Mouse (Mus musculus): ENCODE measurements at regions not wholly inside any gene's neighbourhood (a gene's known extent, or its start where the extent isn't known, plus 50 kb on each side); places are given as distances from the start of the nearest gene placed in this dataset.

DNA sequence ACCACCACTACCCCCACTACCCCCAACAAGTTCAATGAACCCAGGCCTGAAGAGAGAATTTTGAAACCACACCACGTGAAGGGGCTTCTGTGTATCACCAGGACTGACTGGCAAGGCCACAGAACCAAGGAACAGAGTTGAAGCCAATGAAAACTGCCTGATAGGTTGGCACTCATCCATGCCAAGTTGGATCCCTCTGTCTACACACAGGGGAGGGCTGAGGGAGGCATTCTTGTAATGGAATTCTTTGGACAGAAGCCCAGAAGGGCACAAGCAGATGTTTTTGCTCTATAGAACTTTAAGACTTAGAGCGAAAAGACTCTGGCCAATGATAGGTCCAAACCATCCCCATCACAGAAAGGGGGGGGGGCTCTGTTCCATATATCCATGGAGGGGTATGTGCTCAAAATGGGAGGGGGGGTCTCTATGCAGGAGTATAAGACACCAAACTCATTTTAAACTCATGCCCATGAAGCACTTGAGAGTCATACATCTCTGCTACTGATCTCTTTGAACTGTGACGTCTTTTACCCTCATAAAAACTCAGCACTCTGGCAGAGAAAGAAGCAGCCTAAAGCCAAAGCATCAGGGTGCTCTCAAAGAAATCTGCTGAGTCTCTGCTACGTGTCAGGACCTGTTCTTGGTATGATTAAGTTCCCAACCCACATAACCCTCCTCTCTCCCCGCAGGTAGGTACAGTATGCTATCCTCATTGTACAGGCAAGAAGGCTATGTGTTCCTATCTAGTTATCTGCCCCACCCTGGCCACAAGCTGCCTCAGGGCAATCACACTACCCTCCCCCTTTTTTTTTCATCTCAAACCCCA lies 567.1 kb downstream of the Insc start:
- ATAC-seq (0 out of 2 replicates have a peak, but pooled peaks have one; percentile 19), DNase-seq (ENCODE audit: low spot score) (peak; percentile 42)
- Histone ChIP-seq H3K9ac (replicated peaks; ENCODE audit: low read depth) (no peak overlapping the region), H3K9me3 (ENCODE audit: low read length) (no peaks in the 10 kb centered on the region), H3K27ac (ENCODE audit: low read length) (no peak overlapping the region), H3K4me1 (ENCODE audit: insufficient read depth, low read depth, low read length) (no peaks in the 10 kb centered on the region), H3K36me3 (ENCODE audit: insufficient read depth, low read length) (no peaks in the 10 kb centered on the region), H3K4me3 (ENCODE audit: low read depth, low read length) (no peak overlapping the region), H3K27me3 (replicated peaks; ENCODE audit: insufficient read depth, low read length) (no peaks in the 10 kb centered on the region), H3K4me2 (replicated peaks; ENCODE audit: low read depth, low read length) (no peak overlapping the region)
- WGBS: 55% methylated on average over 5 of the region's 5 CpGs
- TF ChIP-seq EP300 (IDR thresholded peaks at IDR 0.05) (no peak), CTCF (IDR thresholded peaks at IDR 0.05) (no peak)

DNA sequence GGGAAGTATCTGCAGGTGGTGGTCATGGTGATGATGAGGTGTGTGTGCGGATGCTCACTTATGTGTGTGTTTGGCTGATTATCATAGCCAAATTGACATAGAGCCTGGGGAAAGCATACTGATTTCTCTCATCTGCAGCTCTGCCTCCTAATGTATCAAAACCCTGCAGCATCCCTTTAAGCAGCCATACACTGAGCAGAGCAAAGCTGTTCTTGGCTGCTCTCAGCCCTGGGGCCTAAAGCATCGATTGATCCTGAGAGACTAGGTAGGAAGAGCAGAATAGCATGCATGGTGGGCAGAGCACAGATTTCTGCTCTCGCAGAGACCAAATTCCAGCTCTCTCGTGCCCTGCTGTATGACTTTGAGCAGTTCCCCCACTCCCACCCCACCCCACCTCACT lies 576.0 kb downstream of the Insc start:
- WGBS: 78% methylated on average over 4 of the region's 4 CpGs
- Histone ChIP-seq H3K9me3 (ENCODE audit: low read length) (no peaks in the 10 kb centered on the region), H3K27ac (ENCODE audit: low read length) (no peak overlapping the region), H3K36me3 (ENCODE audit: insufficient read depth, low read length) (no peaks in the 10 kb centered on the region), H3K27me3 (replicated peaks; ENCODE audit: insufficient read depth, low read length) (no peaks in the 10 kb centered on the region), H3K4me1 (ENCODE audit: insufficient read depth, low read depth, low read length) (no peaks in the 10 kb centered on the region), H3K4me3 (ENCODE audit: low read depth, low read length) (no peak overlapping the region), H3K4me2 (replicated peaks; ENCODE audit: low read depth, low read length) (no peak overlapping the region), H3K9ac (replicated peaks; ENCODE audit: low read depth) (no peak overlapping the region)
- ATAC-seq (no peak), DNase-seq (ENCODE audit: low spot score) (no peak)
- TF ChIP-seq EP300 (IDR thresholded peaks at IDR 0.05) (no peak), CTCF (IDR thresholded peaks at IDR 0.05) (no peak)

DNA sequence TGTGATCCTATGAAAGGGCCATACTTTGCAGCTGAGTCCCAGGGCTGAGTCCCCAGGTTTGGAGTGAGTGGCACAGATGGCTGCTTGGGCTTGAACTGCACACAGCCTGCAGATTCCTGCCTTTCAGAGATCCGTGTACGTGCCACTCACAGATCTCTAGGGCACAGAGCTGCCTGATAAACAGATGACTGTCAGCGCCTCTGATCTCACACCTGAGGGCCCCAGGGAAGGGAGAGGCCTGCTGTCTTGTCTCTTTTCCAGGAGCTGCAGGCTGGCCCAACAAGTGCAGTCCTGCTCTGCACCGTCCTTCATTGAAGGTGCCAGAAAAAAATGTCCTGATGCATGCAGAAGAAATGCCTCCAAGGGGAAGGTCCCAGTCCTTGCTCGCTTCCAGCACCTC lies 579.5 kb downstream of the Insc start:
- no peaks in the 10 kb centered on the region for H3K27me3 ChIP-seq (replicated peaks; ENCODE audit: insufficient read depth, low read length)
- H3K9ac ChIP-seq (replicated peaks; ENCODE audit: low read depth): no peak overlapping the region
- no peak overlapping the region for H3K4me2 ChIP-seq (replicated peaks; ENCODE audit: low read depth, low read length)
- DNase-seq (ENCODE audit: low spot score) (no peak), ATAC-seq (no peak)
- no peaks in the 10 kb centered on the region for H3K9me3 ChIP-seq (ENCODE audit: low read length)
- no peak overlapping the region for H3K27ac ChIP-seq (ENCODE audit: low read length)
- H3K4me1 ChIP-seq (ENCODE audit: insufficient read depth, low read depth, low read length): no peaks in the 10 kb centered on the region
- 54% methylated on average over 5 of the region's 5 CpGs for WGBS
- no peak overlapping the region for H3K4me3 ChIP-seq (ENCODE audit: low read depth, low read length)
- TF ChIP-seq CTCF (IDR thresholded peaks at IDR 0.05) (no peak), EP300 (IDR thresholded peaks at IDR 0.05) (no peak)
- no peaks in the 10 kb centered on the region for H3K36me3 ChIP-seq (ENCODE audit: insufficient read depth, low read length)

DNA sequence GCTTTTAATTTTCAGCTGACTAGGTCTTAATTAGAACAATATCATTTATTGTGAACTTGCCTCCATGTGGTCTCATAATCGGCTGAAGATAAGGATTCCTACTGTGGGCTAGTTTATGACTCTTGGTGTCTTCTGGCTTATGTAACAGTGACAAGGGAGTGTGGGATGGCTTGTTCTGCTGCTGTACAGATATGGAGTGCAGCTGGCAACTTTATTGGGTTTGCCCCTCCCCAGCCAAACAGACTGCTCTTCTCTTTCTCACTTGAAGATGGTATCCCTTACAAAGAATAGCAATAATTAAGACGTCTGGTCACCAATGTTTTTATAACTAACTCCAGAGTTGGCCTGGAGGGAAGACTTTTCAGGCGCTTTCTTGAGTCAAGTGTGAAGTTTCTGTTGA lies 584.8 kb downstream of the Insc start:
- H3K4me2 ChIP-seq (replicated peaks; ENCODE audit: low read depth, low read length): no peak overlapping the region
- TF ChIP-seq EP300 (IDR thresholded peaks at IDR 0.05) (no peak), CTCF (IDR thresholded peaks at IDR 0.05) (no peak)
- H3K4me3 ChIP-seq (ENCODE audit: low read depth, low read length): no peak overlapping the region
- no peaks in the 10 kb centered on the region for H3K27me3 ChIP-seq (replicated peaks; ENCODE audit: insufficient read depth, low read length)
- H3K27ac ChIP-seq (ENCODE audit: low read length): no peak overlapping the region
- H3K9ac ChIP-seq (replicated peaks; ENCODE audit: low read depth): no peak overlapping the region
- no peaks in the 10 kb centered on the region for H3K9me3 ChIP-seq (ENCODE audit: low read length)
- 63% methylated on average over 3 of the region's 3 CpGs for WGBS
- no peaks in the 10 kb centered on the region for H3K4me1 ChIP-seq (ENCODE audit: insufficient read depth, low read depth, low read length)
- DNase-seq (ENCODE audit: low spot score) (no peak), ATAC-seq (no peak)
- no peaks in the 10 kb centered on the region for H3K36me3 ChIP-seq (ENCODE audit: insufficient read depth, low read length)

DNA sequence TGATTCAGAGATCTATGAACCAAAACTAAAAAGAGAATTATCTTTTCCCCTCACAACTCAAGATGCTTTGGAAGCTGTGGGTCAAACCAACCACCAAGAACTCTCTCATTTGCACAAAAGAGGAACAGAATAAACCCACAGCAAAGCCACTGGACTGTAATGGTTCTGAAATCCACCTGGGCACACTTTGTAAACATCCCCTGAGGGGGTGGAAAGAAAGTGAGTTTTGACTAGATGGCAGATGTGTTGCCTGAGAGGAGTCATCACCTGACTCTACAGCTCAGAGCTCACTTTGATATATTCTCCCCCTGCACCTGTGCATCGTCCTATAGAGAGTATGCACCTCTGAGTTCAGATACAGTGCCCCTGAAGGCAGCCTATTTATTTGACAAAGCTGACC lies 588.2 kb downstream of the Insc start:
- ATAC-seq (no peak), DNase-seq (ENCODE audit: low spot score) (no peak)
- Histone ChIP-seq H3K9me3 (ENCODE audit: low read length) (no peaks in the 10 kb centered on the region), H3K4me1 (ENCODE audit: insufficient read depth, low read depth, low read length) (no peaks in the 10 kb centered on the region), H3K27ac (ENCODE audit: low read length) (no peak overlapping the region), H3K4me2 (replicated peaks; ENCODE audit: low read depth, low read length) (no peak overlapping the region), H3K9ac (replicated peaks; ENCODE audit: low read depth) (no peak overlapping the region), H3K4me3 (ENCODE audit: low read depth, low read length) (no peak overlapping the region), H3K36me3 (ENCODE audit: insufficient read depth, low read length) (no peaks in the 10 kb centered on the region), H3K27me3 (replicated peaks; ENCODE audit: insufficient read depth, low read length) (no peaks in the 10 kb centered on the region)
- TF ChIP-seq CTCF (IDR thresholded peaks at IDR 0.05) (no peak), EP300 (IDR thresholded peaks at IDR 0.05) (no peak)
- 84% methylated on average over 1 of the region's 1 CpGs for WGBS

DNA sequence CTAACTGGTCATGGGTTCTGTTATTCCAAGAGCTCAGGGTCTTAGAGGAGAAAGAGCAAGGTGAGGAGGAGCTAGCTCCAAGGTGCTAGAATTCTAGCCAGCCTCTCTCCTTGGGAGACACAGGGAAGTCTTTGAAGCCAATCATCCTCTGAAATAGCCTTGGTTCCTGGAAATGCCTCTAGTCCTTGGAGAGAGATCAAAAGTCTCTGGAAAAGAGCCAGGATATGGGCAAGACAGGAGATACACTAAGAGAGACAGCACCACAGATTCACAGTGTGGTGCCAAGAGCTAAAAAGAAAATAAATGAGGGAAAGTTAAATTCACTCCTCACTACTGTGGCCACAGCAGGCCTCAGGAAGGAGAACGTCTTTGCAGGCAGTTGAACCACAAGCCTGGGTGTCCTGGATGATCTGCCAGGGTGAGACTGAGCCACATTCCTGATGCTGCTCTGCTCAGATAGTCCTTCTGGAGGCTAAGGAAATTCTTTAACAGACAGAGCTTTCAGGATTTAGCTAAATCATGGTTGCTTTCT lies 589.6 kb downstream of the Insc start:
- TF ChIP-seq CTCF (IDR thresholded peaks at IDR 0.05) (no peak), EP300 (IDR thresholded peaks at IDR 0.05) (no peak)
- no peak overlapping the region for H3K4me3 ChIP-seq (ENCODE audit: low read depth, low read length)
- ATAC-seq (no peak), DNase-seq (ENCODE audit: low spot score) (no peak)
- no peak overlapping the region for H3K4me2 ChIP-seq (replicated peaks; ENCODE audit: low read depth, low read length)
- H3K36me3 ChIP-seq (ENCODE audit: insufficient read depth, low read length): no peaks in the 10 kb centered on the region
- 43% methylated on average over 1 of the region's 1 CpGs for WGBS
- no peak overlapping the region for H3K9ac ChIP-seq (replicated peaks; ENCODE audit: low read depth)
- H3K27me3 ChIP-seq (replicated peaks; ENCODE audit: insufficient read depth, low read length): no peaks in the 10 kb centered on the region
- H3K27ac ChIP-seq (ENCODE audit: low read length): no peak overlapping the region
- no peaks in the 10 kb centered on the region for H3K4me1 ChIP-seq (ENCODE audit: insufficient read depth, low read depth, low read length)
- no peaks in the 10 kb centered on the region for H3K9me3 ChIP-seq (ENCODE audit: low read length)
